Mouse (Mus musculus): ENCODE data around the gene Hoxb9. TPM values are rescaled to one million over a fixed set of nuclear protein-coding genes. Genes with fewer than 3 reads are reported as not detected.

The Hoxb9 gene
- total RNA-seq, 1 experiment from 2014 or later = not detected

DNA sequence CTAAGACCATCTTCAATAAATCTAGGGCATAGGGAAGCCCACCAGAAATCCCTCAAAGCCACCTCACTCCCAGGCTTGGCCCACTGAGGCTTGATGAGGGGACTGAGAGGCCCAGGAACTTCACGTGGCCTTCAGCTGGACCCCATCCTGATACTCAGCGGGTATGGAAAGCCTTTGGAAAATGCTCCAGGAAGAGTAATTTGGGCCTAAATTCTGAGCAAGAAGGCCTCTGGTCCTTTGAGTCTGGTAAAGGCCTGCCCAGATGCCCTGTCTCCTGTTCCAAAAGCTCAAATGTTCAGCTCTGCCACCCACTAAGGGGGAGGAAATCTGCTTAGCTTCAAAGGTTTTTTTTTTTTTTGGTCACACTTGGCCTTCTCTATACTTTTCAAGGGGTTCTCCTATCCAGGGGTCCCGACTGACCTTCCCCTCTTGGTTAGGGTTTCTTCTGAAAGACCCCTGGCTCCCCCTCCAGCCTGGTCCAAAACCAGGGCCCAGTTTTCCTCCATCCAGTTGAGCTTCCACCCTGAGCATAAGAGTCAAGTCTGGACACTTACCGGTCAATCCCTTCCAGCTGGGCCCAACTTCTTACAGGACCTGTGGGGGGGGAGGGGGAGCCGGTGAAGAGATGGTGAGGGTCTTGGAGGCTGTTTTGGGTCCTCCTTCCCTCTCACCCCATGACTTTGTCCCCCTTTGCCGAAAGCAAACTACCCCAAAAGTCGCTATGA lies 35.1 kb downstream of the Hoxb9 start:
- no peak for ATAC-seq (replicated peaks; ENCODE audit: insufficient number of reproducible peaks, low FRiP score, low TSS enrichment, poor library complexity, severe bottlenecking)

GRCm38 (mm10) chr11:96306908-96307269 lies 35.6 kb downstream of the Hoxb9 start:
- no peak for ATAC-seq (replicated peaks; ENCODE audit: insufficient number of reproducible peaks, low FRiP score, low TSS enrichment, poor library complexity, severe bottlenecking)

- no peak for ATAC-seq (replicated peaks; ENCODE audit: insufficient number of reproducible peaks, low FRiP score, low TSS enrichment, poor library complexity, severe bottlenecking)
Observed at GRCm38 (mm10) chr11:96308763-96309162, 37.5 kb downstream of the Hoxb9 start.

DNA sequence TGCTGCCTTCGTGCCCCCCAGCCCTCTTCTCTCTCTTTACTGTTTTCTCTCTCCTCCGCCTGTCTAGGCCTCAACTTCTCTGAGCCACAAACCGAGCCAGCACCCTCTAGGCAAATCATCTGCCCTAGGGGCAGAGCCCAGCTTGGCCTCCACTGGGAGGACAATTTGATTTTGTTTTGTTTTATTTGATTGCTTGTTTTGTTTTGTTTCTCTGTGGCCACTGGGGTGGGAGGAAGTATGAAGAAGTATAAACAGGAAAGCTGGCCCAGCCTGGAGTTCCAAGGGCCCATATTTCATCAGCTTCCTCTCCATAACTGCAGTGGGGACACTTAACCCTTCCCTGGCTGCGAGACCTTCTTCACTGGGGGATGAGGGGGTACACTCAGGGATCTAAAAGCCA lies 38.0 kb downstream of the Hoxb9 start:
- ATAC-seq (replicated peaks; ENCODE audit: insufficient number of reproducible peaks, low FRiP score, low TSS enrichment, poor library complexity, severe bottlenecking) = no peak

DNA sequence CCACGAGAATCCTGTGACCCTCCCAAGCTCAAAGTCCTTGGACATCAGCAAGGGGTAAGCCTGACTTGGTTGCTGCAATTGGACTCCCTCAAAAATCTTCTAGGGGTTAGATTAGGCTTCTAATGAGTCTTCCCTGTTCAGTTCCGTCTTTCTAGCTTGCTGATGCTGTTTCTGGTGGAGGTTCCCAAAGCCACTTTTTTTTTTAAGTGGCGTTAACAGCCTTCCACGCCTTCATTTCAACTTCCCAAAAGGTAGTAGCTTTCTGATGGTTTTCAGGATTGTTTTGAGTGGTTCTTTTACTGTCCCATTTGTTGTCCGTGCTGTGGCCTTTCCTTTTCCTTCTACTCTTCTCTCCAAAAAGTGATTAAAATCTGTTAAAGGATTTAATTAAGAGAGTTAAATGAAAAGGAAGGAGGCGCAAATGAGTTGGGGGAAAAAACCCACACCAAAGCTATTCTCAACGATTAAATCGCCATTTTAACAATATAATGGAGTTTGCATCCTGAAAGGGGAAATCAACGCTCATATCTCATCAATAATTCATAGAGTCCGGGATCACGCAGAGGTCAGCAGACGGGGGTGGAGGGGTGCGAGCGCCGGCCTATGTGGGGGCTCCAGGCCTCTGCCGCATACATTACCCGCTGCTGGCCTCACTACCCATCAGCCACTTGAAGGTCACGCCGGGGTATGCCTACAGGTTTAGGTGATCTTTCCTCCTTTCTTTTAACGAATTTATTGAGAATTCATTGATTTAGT lies 39.1 kb downstream of the Hoxb9 start:
- ATAC-seq (replicated peaks; ENCODE audit: insufficient number of reproducible peaks, low FRiP score, low TSS enrichment, poor library complexity, severe bottlenecking) = no peak

- no peak for ATAC-seq (replicated peaks; ENCODE audit: insufficient number of reproducible peaks, low FRiP score, low TSS enrichment, poor library complexity, severe bottlenecking)
Observed at GRCm38 (mm10) chr11:96311097-96311496, 39.8 kb downstream of the Hoxb9 start.

- peak; percentile 91 for ATAC-seq (replicated peaks; ENCODE audit: insufficient number of reproducible peaks, low FRiP score, low TSS enrichment, poor library complexity, severe bottlenecking)
Observed at GRCm38 (mm10) chr11:96311520-96312417, 40.5 kb downstream of the Hoxb9 start.

DNA sequence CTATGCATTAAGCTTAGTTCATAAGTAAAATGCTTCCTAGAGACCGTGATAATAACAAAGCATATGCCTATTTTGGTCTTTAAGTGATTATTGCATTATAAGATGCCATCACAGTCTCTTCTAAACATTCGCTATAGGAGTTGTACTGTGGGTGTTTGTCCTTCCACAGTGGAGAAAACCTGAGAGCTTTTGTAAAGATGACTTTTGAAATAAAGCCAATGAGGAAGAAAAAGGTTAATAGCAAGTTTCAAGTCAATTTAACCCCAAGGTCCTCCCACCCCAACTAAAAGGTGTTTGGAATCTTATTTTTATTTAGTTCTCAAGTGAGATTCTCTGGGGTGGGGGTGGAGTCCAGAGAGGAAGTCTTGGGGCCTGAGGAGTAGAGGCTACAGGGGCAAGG lies 41.9 kb downstream of the Hoxb9 start:
- no peak for ATAC-seq (replicated peaks; ENCODE audit: insufficient number of reproducible peaks, low FRiP score, low TSS enrichment, poor library complexity, severe bottlenecking)

DNA sequence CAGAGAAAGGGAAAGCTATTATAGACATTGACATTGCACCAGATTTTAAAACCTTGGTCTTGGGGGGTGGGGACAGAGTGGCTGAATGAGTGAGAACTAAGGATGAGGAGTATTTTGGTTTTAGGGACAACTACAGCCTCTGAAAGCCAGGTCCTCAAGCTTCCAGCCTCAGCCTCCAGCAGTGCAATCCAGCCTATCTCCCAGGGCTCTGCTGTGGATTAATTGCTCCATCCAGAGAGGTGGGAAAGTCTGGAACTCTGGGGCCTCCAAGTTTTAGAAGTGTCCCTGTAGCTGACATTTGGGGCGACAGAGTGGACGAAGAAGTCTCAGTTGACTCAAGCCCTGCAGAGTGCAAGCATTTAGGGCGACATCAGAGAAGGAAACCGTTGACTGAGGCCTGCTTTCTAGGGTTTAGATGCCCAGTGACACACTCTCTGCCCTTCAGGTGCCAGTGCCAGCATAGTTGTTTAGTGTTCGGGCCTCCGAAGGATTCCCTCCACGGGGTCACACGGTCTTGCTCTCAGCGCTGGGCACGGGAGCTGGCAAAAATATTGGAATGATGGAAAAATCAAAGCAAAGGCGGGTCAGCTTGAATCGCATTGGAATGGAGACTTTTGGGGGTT lies 42.7 kb downstream of the Hoxb9 start:
- ATAC-seq (replicated peaks; ENCODE audit: insufficient number of reproducible peaks, low FRiP score, low TSS enrichment, poor library complexity, severe bottlenecking) = no peak

- no peak for ATAC-seq (replicated peaks; ENCODE audit: insufficient number of reproducible peaks, low FRiP score, low TSS enrichment, poor library complexity, severe bottlenecking)
Observed at GRCm38 (mm10) chr11:96314671-96315343, 43.5 kb downstream of the Hoxb9 start.

- no peak for ATAC-seq (replicated peaks; ENCODE audit: insufficient number of reproducible peaks, low FRiP score, low TSS enrichment, poor library complexity, severe bottlenecking)
Observed at GRCm38 (mm10) chr11:96315344-96315681, 44.1 kb downstream of the Hoxb9 start.

- no peak for ATAC-seq (replicated peaks; ENCODE audit: insufficient number of reproducible peaks, low FRiP score, low TSS enrichment, poor library complexity, severe bottlenecking)
Observed at GRCm38 (mm10) chr11:96316696-96317607, 45.7 kb downstream of the Hoxb9 start.

DNA sequence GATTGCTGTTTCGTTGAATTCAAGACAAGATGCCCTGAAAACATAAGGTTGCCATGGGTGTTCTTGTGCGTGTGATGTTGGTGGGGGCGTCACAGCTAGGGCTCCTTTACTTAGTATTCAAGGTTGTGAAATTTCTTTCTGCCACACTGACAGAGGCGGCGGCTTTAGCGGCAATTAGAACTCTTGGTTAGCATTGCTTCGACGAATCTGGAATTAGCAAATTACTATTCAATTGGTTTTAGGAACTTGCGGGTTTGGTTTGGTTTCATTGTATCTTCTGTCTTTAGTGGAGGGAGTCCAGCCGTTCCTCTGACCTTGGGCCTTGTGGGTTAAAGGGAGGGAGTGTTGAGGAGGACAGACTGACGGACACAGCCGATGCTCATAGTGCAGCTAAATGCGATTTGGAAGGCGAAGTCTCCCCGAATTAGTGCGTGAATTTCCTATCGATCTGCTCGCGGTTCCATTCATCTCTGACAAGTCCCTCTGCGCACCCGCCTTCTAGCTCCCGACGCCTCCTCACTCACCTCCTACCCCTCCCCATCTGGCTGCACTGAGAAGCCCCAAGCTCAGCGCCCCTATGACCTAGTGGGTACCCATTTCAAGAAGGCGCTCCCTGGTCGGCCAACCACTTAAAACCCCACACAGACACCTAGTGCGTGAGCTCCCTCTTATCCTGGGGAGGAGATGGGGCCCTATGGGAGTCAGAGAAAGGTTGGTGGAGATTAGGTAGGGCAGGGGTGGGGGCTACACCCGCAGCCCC lies 46.5 kb downstream of the Hoxb9 start, which contains the start of gene Hoxb4:
Gene Hoxb4 (plus strand): TSS at position 660 of the 760 bp plus-strand sequence.
- peak; percentile 48 for ATAC-seq (replicated peaks; ENCODE audit: insufficient number of reproducible peaks, low FRiP score, low TSS enrichment, poor library complexity, severe bottlenecking)

DNA sequence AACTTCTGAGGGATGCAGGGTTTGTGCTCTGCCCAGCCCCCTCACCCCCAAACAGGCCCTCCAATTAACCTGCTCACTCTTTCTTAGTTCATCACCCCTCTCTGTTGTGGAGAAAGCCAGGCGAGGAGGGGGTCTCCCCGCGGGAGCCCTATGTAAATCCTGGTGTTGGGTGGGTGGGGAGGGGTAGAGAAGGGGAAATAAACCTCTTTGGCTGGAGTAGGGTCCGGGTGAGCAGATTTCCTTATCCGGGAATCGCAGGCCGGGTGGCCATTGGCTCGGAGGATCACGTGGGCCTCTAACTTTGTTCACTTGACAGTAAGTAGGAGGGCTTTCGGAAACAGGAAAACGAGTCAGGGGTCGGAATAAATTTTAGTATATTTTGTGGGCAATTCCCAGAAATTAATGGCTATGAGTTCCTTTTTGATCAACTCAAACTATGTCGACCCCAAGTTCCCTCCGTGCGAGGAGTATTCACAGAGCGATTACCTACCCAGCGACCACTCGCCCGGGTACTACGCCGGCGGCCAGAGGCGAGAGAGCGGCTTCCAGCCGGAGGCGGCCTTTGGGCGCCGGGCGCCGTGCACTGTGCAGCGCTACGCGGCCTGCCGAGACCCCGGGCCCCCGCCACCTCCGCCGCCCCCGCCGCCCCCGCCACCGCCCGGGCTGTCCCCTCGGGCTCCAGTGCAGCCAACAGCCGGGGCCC lies 47.3 kb downstream of the Hoxb9 start:
- peak; percentile 86 for ATAC-seq (replicated peaks; ENCODE audit: insufficient number of reproducible peaks, low FRiP score, low TSS enrichment, poor library complexity, severe bottlenecking)

DNA sequence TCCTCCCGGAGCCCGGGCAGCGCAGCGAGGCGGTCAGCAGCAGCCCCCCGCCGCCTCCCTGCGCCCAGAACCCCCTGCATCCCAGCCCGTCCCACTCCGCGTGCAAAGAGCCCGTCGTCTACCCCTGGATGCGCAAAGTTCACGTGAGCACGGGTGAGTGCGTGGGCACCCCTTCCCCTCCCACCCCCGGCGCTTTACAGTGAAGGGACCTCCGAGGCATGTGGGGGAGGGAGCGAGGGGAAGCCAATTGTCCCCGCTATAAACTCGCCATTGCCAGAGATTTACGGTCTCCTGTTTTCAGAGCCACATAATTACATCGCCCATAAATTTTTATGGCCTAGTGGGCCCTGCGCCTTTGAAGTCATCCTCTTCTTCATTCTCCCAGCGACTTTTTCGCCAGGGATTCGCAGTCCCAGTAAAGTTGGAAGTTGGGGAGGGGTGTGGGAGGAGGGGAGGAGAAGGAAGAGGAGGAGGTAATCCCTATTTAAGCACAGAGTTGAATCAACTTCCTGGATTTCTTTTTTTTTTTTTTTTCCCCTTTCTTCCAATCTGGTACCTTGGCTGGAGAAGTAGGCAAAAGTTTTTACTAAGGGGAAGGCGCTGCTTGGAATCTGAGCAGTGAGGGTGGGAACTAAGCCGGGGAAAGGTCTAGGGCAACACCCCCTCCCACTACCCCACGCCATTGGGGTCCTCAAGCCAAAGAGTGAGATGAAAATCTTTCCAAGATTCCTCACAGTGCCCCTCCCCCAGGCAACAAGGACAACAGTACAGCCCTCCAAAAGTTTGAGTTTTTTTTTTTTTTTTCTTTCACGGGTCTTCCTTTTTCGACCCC lies 48.0 kb downstream of the Hoxb9 start:
- ATAC-seq (replicated peaks; ENCODE audit: insufficient number of reproducible peaks, low FRiP score, low TSS enrichment, poor library complexity, severe bottlenecking) = no peak
